Mouse (Mus musculus): ENCODE measurements around the gene Nol6.

DNA sequence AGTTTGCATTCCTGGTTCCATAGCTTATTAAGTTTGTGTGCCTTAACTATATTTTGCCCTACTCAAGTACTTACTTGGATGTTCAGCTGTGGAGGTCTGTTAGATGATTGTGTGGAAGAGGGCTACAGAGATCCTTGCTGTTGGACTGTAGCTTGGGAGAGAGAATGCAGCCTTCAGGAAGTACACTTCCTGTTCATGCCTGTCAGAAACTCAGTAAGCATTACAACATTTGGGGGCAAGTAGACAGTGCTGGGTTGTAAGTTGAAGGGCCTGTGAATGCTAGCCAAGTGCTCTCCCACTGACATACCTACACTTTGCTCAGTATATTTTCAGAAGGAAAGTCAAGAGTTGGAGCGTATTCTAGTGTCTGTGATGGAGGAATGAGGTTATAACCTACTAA lies 34.0 kb upstream of the Nol6 start:
- TF ChIP-seq EP300 (optimal IDR thresholded peaks at IDR 0.05) (no peak), CTCF (IDR thresholded peaks at IDR 0.05; ENCODE audit: low read depth) (no peak)
